Mouse (Mus musculus): Measurements from ENCODE around the gene Ptprd.

DNA sequence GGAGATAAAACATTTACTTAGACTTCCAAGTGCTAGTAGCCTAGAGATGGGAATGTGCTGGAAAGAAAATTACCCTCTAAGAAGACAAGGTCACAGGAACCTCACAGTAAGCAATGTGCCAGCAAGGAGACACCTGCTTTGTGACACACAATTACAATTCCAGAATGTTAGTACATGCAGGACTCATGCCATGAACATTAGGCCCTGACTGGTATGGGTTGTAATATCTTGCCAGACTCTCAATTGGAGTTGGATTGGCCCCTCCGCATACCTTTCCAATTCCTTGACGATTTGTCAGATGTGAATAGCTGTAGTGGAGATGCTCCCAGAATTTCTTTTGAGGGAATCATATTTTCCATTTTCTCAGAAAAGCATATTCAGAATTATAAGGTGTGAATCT is 547.0 kb downstream of the Ptprd start:
- no peak for TF ChIP-seq FLI1 (IDR thresholded peaks at IDR 0.05; ENCODE audit: low read length)
- TF ChIP-seq GATA1 (IDR thresholded peaks at IDR 0.05; ENCODE audit: borderline replicate concordance, low read length) = no peak
